Mouse (Mus musculus): ENCODE data around the gene Il2. TPM values are rescaled to one million over a fixed set of nuclear protein-coding genes. Genes with fewer than 3 reads are reported as not detected.

Il2 gene
- total and polyA plus RNA-seq, 3 experiments: not detected

- no peaks in the 10 kb centered on the region for H3K27me3 ChIP-seq (ENCODE audit: control insufficient read depth, insufficient read depth, low read length)
- 43% methylated on average over 1 of the region's 1 CpGs for WGBS
- no peak for TF ChIP-seq EP300 (IDR thresholded peaks at IDR 0.05; ENCODE audit: insufficient read depth, low read depth, low read length)
- TF ChIP-seq POLR2A (IDR thresholded peaks at IDR 0.05; ENCODE audit: insufficient read depth, low read depth, low read length): no peak
- TF ChIP-seq CTCF (IDR thresholded peaks at IDR 0.05): no peak
- H3K4me3 ChIP-seq: no peak overlapping the region
- intact Hi-C loops (cut with DNase I): no loop called here
- no peaks in the 10 kb centered on the region for H3K36me3 ChIP-seq (ENCODE audit: control insufficient read depth, insufficient read depth, low read length)
- no peak overlapping the region for H3K27ac ChIP-seq
- no peak for DNase-seq
- no peak overlapping the region for H3K9ac ChIP-seq (ENCODE audit: low read depth, low read length)
- H3K4me1 ChIP-seq (ENCODE audit: control insufficient read depth, insufficient read depth, low read length): no peaks in the 10 kb centered on the region; the same call in 1 of the 2 replicates
- no peaks in the 10 kb centered on the region for H3K79me2 ChIP-seq (replicated peaks; ENCODE audit: control insufficient read depth, insufficient read depth, low read length)
These were observed 19.2 kb upstream of the Il2 start for GRCm38 (mm10) chr3:37144979-37145378.

GRCm38 (mm10) chr3:37141827-37142226, 16.1 kb upstream of the Il2 start:
- H3K79me2 ChIP-seq (replicated peaks; ENCODE audit: control insufficient read depth, insufficient read depth, low read length): no peaks in the 10 kb centered on the region
- no peak overlapping the region for H3K9ac ChIP-seq (ENCODE audit: low read depth, low read length)
- no peaks in the 10 kb centered on the region for H3K4me1 ChIP-seq (ENCODE audit: control insufficient read depth, insufficient read depth, low read length)
- TF ChIP-seq EP300 (IDR thresholded peaks at IDR 0.05; ENCODE audit: insufficient read depth, low read depth, low read length) (no peak), POLR2A (IDR thresholded peaks at IDR 0.05; ENCODE audit: insufficient read depth, low read depth, low read length) (no peak), CTCF (IDR thresholded peaks at IDR 0.05) (no peak)
- no peak for DNase-seq
- 78% methylated on average over 2 of the region's 2 CpGs for WGBS
- no peaks in the 10 kb centered on the region for H3K36me3 ChIP-seq (ENCODE audit: control insufficient read depth, insufficient read depth, low read length)
- H3K27me3 ChIP-seq (ENCODE audit: control insufficient read depth, insufficient read depth, low read length): no peaks in the 10 kb centered on the region
- intact Hi-C loops (cut with DNase I): no loop called here
- H3K4me3 ChIP-seq: no peak overlapping the region
- no peak overlapping the region for H3K27ac ChIP-seq

- DNase-seq: no peak
- Histone ChIP-seq H3K27me3 (ENCODE audit: control insufficient read depth, insufficient read depth, low read length) (no peaks in the 10 kb centered on the region), H3K27ac (no peak overlapping the region), H3K9ac (ENCODE audit: low read depth, low read length) (no peak overlapping the region), H3K36me3 (ENCODE audit: control insufficient read depth, insufficient read depth, low read length) (no peaks in the 10 kb centered on the region), H3K79me2 (replicated peaks; ENCODE audit: control insufficient read depth, insufficient read depth, low read length) (no peaks in the 10 kb centered on the region), H3K4me3 (no peak overlapping the region), H3K4me1 (ENCODE audit: control insufficient read depth, insufficient read depth, low read length) (no peaks in the 10 kb centered on the region)
- TF ChIP-seq EP300 (IDR thresholded peaks at IDR 0.05; ENCODE audit: insufficient read depth, low read depth, low read length) (no peak), POLR2A (IDR thresholded peaks at IDR 0.05; ENCODE audit: insufficient read depth, low read depth, low read length) (no peak), CTCF (IDR thresholded peaks at IDR 0.05) (no peak)
- intact Hi-C loops (cut with DNase I): no loop called here
- 83% methylated on average over 6 of the region's 6 CpGs for WGBS
These were observed 14.6 kb upstream of the Il2 start for GRCm38 (mm10) chr3:37140168-37140906.

GRCm38 (mm10) chr3:37139192-37139591, 13.4 kb upstream of the Il2 start:
- Histone ChIP-seq H3K4me3 (no peak overlapping the region), H3K27me3 (ENCODE audit: control insufficient read depth, insufficient read depth, low read length) (no peaks in the 10 kb centered on the region), H3K4me1 (ENCODE audit: control insufficient read depth, insufficient read depth, low read length) (no peaks in the 10 kb centered on the region), H3K27ac (no peak overlapping the region), H3K79me2 (replicated peaks; ENCODE audit: control insufficient read depth, insufficient read depth, low read length) (no peaks in the 10 kb centered on the region), H3K36me3 (ENCODE audit: control insufficient read depth, insufficient read depth, low read length) (no peaks in the 10 kb centered on the region), H3K9ac (ENCODE audit: low read depth, low read length) (no peak overlapping the region)
- 81% methylated on average over 3 of the region's 3 CpGs for WGBS
- intact Hi-C loops (cut with DNase I): no loop called here
- DNase-seq: no peak
- TF ChIP-seq CTCF (IDR thresholded peaks at IDR 0.05): no peak

GRCm38 (mm10) chr3:37137231-37137630, 11.5 kb upstream of the Il2 start:
- no peak overlapping the region for H3K27ac ChIP-seq
- H3K4me3 ChIP-seq: no peak overlapping the region
- intact Hi-C loops (cut with DNase I): no loop called here
- no peaks in the 10 kb centered on the region for H3K36me3 ChIP-seq (ENCODE audit: control insufficient read depth, insufficient read depth, low read length)
- no peaks in the 10 kb centered on the region for H3K27me3 ChIP-seq (ENCODE audit: control insufficient read depth, insufficient read depth, low read length)
- no peaks in the 10 kb centered on the region for H3K4me1 ChIP-seq (ENCODE audit: control insufficient read depth, insufficient read depth, low read length)
- TF ChIP-seq POLR2A (IDR thresholded peaks at IDR 0.05; ENCODE audit: insufficient read depth, low read depth, low read length) (no peak), EP300 (IDR thresholded peaks at IDR 0.05; ENCODE audit: insufficient read depth, low read depth, low read length) (no peak), CTCF (IDR thresholded peaks at IDR 0.05) (no peak)
- no peak for DNase-seq
- no peak overlapping the region for H3K9ac ChIP-seq (ENCODE audit: low read depth, low read length)
- no peaks in the 10 kb centered on the region for H3K79me2 ChIP-seq (replicated peaks; ENCODE audit: control insufficient read depth, insufficient read depth, low read length)
- WGBS: 29% methylated on average over 4 of the region's 4 CpGs

- Histone ChIP-seq H3K36me3 (ENCODE audit: control insufficient read depth, insufficient read depth, low read length) (no peaks in the 10 kb centered on the region), H3K27me3 (ENCODE audit: control insufficient read depth, insufficient read depth, low read length) (no peaks in the 10 kb centered on the region), H3K9ac (ENCODE audit: low read depth, low read length) (no peak overlapping the region), H3K4me3 (no peak overlapping the region), H3K27ac (no peak overlapping the region; the same call in 1 of the 2 replicates), H3K79me2 (replicated peaks; ENCODE audit: control insufficient read depth, insufficient read depth, low read length) (no peaks in the 10 kb centered on the region; the same call in 1 of the 2 replicates), H3K4me1 (ENCODE audit: control insufficient read depth, insufficient read depth, low read length) (no peaks in the 10 kb centered on the region; the same call in 1 of the 2 replicates)
- TF ChIP-seq CTCF (IDR thresholded peaks at IDR 0.05) (no peak), POLR2A (IDR thresholded peaks at IDR 0.05; ENCODE audit: insufficient read depth, low read depth, low read length) (no peak), EP300 (IDR thresholded peaks at IDR 0.05; ENCODE audit: insufficient read depth, low read depth, low read length) (no peak)
- 54% methylated on average over 2 of the region's 2 CpGs for WGBS
- peak; percentile 48 to 66 for DNase-seq
- intact Hi-C loops (cut with DNase I): no loop called here
These were observed 3.3 kb upstream of the Il2 start for GRCm38 (mm10) chr3:37129063-37129462.

Data from heart, adult 2 months (tissue).